Mouse (Mus musculus): Measurements from ENCODE around the gene BC048671.

The BC048671 gene

GRCm38 (mm10) chr6:90300919-90301318 lies at the start of gene BC048671:
TSS of gene BC048671 (plus strand) at chr6:90301219.
- DNase-seq: no peak

- peak; percentile 20 for DNase-seq
These were observed 12.8 kb upstream of the BC048671 start for GRCm38 (mm10) chr6:90288265-90288664.

- no peak for DNase-seq
These were observed 5.4 kb downstream of the BC048671 start for GRCm38 (mm10) chr6:90306315-90306975.

GRCm38 (mm10) chr6:90308839-90309778 lies 8.1 kb downstream of the BC048671 start:
- DNase-seq: no peak

GRCm38 (mm10) chr6:90315961-90316360 lies 14.9 kb downstream of the BC048671 start:
- no peak for DNase-seq

GRCm38 (mm10) chr6:90317510-90318258 lies 16.7 kb downstream of the BC048671 start:
- DNase-seq: no peak

- no peak for DNase-seq
These were observed 18.0 kb downstream of the BC048671 start for GRCm38 (mm10) chr6:90319019-90319418.

GRCm38 (mm10) chr6:90319475-90320191 lies 18.6 kb downstream of the BC048671 start:
- DNase-seq: no peak

- DNase-seq: peak; percentile 14
These were observed 19.4 kb downstream of the BC048671 start for GRCm38 (mm10) chr6:90320429-90320828.

- no peak for DNase-seq
These were observed 20.8 kb downstream of the BC048671 start for GRCm38 (mm10) chr6:90321811-90322210.

GRCm38 (mm10) chr6:90324026-90324425 lies 23.0 kb downstream of the BC048671 start:
- no peak for DNase-seq

GRCm38 (mm10) chr6:90324463-90324862 lies 23.4 kb downstream of the BC048671 start:
- no peak for DNase-seq

- DNase-seq: peak; percentile 49
These were observed 24.0 kb downstream of the BC048671 start, which contains the start of gene Chst13 for GRCm38 (mm10) chr6:90324991-90325390. TSS of gene Chst13 (minus strand) at chr6:90325185.

GRCm38 (mm10) chr6:90327670-90328069 lies 26.7 kb downstream of the BC048671 start:
- DNase-seq: peak; percentile 27

- peak; percentile 17 for DNase-seq
These were observed 28.9 kb downstream of the BC048671 start for GRCm38 (mm10) chr6:90329953-90330352.

GRCm38 (mm10) chr6:90332561-90333425 lies 31.8 kb downstream of the BC048671 start, which contains the start of gene Uroc1:
TSS of gene Uroc1 (plus strand) at chr6:90333284.
- DNase-seq: no peak

- no peak for DNase-seq
These were observed 33.2 kb downstream of the BC048671 start for GRCm38 (mm10) chr6:90334244-90334643.

- DNase-seq: no peak
These were observed 41.3 kb downstream of the BC048671 start for GRCm38 (mm10) chr6:90342343-90342742.

- DNase-seq: peak; percentile 58
These were observed 46.2 kb downstream of the BC048671 start for GRCm38 (mm10) chr6:90347183-90347582.

GRCm38 (mm10) chr6:90348500-90348899 lies 47.5 kb downstream of the BC048671 start:
- DNase-seq: no peak

- DNase-seq: no peak
These were observed 49.0 kb downstream of the BC048671 start for GRCm38 (mm10) chr6:90350011-90350410.
